Mouse (Mus musculus) spleen, adult 2 months (tissue): ENCODE data around the gene Fbxo45. TPM values are rescaled to one million over a fixed set of nuclear protein-coding genes. Genes with fewer than 3 reads are reported as not detected.

Experiments
- DNase-seq, 2 experiments: peaks; one replicate each; pipeline versions ENCODE4 v3.0.0 to v3.0.0-alpha.2; 2012 to 2021; ENCODE audit warnings: low spot score in 2 of 2, low read depth in 1 of 2
- H3K27ac ChIP-seq: fragments of 200-500 bp; 2 replicates; pipeline ENCODE4 v1.5.1; 2012; ENCODE audit warnings: low read length, inconsistent platforms; ENCODE audit not compliant: insufficient read depth
- H3K27me3 ChIP-seq: fragments of 200-500 bp; 2 replicates; pipeline ENCODE4 v1.6.1; 2012; ENCODE audit warnings: mild to moderate bottlenecking, moderate library complexity, low read length, inconsistent platforms; ENCODE audit not compliant: control insufficient read depth, insufficient read depth
- H3K36me3 ChIP-seq: fragments of 200-500 bp; 2 replicates; pipeline ENCODE4 v1.6.1; 2012; ENCODE audit warnings: mild to moderate bottlenecking, low read length, inconsistent platforms; ENCODE audit not compliant: control insufficient read depth, insufficient read depth
- H3K4me1 ChIP-seq: fragments of 200-500 bp; 2 replicates; pipeline ENCODE4 v1.6.1; 2011; ENCODE audit warnings: inconsistent platforms; ENCODE audit not compliant: control insufficient read depth, insufficient read depth, insufficient read length
- H3K4me3 ChIP-seq: fragments of 200-500 bp; 2 replicates; pipeline ENCODE4 v1.5.1; 2011; ENCODE audit warnings: mild to moderate bottlenecking, inconsistent platforms; ENCODE audit not compliant: insufficient read depth, insufficient read length; ENCODE audit errors: extremely low read depth
- CTCF ChIP-seq: fragments of 200-500 bp; IDR thresholded peaks from 2 replicates; pipeline ENCODE4 v1.5.1; 2011; ENCODE audit warnings: mild to moderate bottlenecking, inconsistent platforms; ENCODE audit not compliant: insufficient read depth, insufficient read length, insufficient replicate concordance; ENCODE audit errors: extremely low read depth
- POLR2A ChIP-seq: fragments of 200-500 bp; IDR thresholded peaks from 2 replicates; pipeline ENCODE4 v1.6.1; 2011; ENCODE audit warnings: low read depth, low read length, inconsistent platforms
- WGBS: fragments of 180-500 bp; shearing (Covaris S2); methylation state at CpG from one replicate; pipeline ENCODE4 v1.1.7; 2018; 5-methylcytosine and 5-hydroxymethylcytosine counted together
- polyA plus RNA-seq: library from polyadenylated mRNA; depleted of rRNA; stranded (reverse); fragments of >200 nt; gene quantifications from 2 replicates; pipeline ENCODE4 v1.2.3, GENCODE M21; 2012

Gene Fbxo45
- polyA plus RNA-seq, 1 experiment: 2.8 TPM

- H3K4me3 ChIP-seq: no peak overlapping the region
- no peak overlapping the region for H3K27ac ChIP-seq
- no peaks in the 10 kb centered on the region for H3K4me1 ChIP-seq
- H3K27me3 ChIP-seq: no peaks in the 10 kb centered on the region
- H3K36me3 ChIP-seq: no peaks in the 10 kb centered on the region
- DNase-seq: no peak
- TF ChIP-seq POLR2A: no peak
- no peak for TF ChIP-seq CTCF
Observed at GRCm38 (mm10) chr16:32214156-32214555, 32.8 kb downstream of the Fbxo45 start.

- 73% methylated on average over 3 of the region's 3 CpGs for WGBS
- H3K4me1 ChIP-seq: peaks cover 4% of the 10 kb centered on the region; the same call in 1 of the 2 replicates
- H3K27me3 ChIP-seq: no peaks in the 10 kb centered on the region
- no peaks in the 10 kb centered on the region for H3K36me3 ChIP-seq
- no peak for DNase-seq
- no peak overlapping the region for H3K4me3 ChIP-seq
- H3K27ac ChIP-seq: no peak overlapping the region
- no peak for TF ChIP-seq POLR2A
- TF ChIP-seq CTCF: no peak
Observed at GRCm38 (mm10) chr16:32204902-32205301, 42.1 kb downstream of the Fbxo45 start.

GRCm38 (mm10) chr16:32202681-32203080 lies 44.3 kb downstream of the Fbxo45 start:
- Histone ChIP-seq H3K4me1 (peaks cover 4% of the 10 kb centered on the region; the same call in 1 of the 2 replicates), H3K27ac (peak overlapping the region; percentile 6; the same call in 1 of the 2 replicates), H3K36me3 (no peaks in the 10 kb centered on the region), H3K4me3 (no peak overlapping the region), H3K27me3 (no peaks in the 10 kb centered on the region)
- TF ChIP-seq CTCF (peak; percentile 93), POLR2A (no peak)
- peak; percentile 89 to 92 for DNase-seq
- 15% methylated on average over 6 of the region's 6 CpGs for WGBS

GRCm38 (mm10) chr16:32201004-32201325 lies 46.0 kb downstream of the Fbxo45 start:
- no peak for DNase-seq
- no peaks in the 10 kb centered on the region for H3K36me3 ChIP-seq
- WGBS: 69% methylated on average over 9 of the region's 9 CpGs
- H3K4me1 ChIP-seq: peaks cover 4% of the 10 kb centered on the region; the same call in 1 of the 2 replicates
- H3K27ac ChIP-seq: peak overlapping the region; percentile 96
- H3K4me3 ChIP-seq: peak overlapping the region; percentile 62; the same call in 1 of the 2 replicates
- H3K27me3 ChIP-seq: no peaks in the 10 kb centered on the region
- no peak for TF ChIP-seq CTCF

- no peaks in the 10 kb centered on the region for H3K27me3 ChIP-seq
- peak overlapping the region; percentile 62 for H3K4me3 ChIP-seq
- TF ChIP-seq POLR2A (no peak), CTCF (no peak)
- WGBS: 32% methylated on average over 21 of the region's 21 CpGs
- peak in 1 of 2 experiments; percentile 48 for DNase-seq
- H3K27ac ChIP-seq: peak overlapping the region; percentile 96
- peaks cover 4% of the 10 kb centered on the region; the same call in 1 of the 2 replicates for H3K4me1 ChIP-seq
- H3K36me3 ChIP-seq: no peaks in the 10 kb centered on the region
Observed at GRCm38 (mm10) chr16:32200256-32201003, 46.5 kb downstream of the Fbxo45 start.

GRCm38 (mm10) chr16:32190011-32190441 lies 56.9 kb downstream of the Fbxo45 start:
- H3K27me3 ChIP-seq: no peaks in the 10 kb centered on the region
- TF ChIP-seq CTCF: no peak
- TF ChIP-seq POLR2A: no peak
- H3K4me1 ChIP-seq: peaks cover 16% of the 10 kb centered on the region; the same call in 1 of the 2 replicates
- peak overlapping the region; percentile 12; the same call in 1 of the 2 replicates for H3K4me3 ChIP-seq
- DNase-seq: peak; percentile 57 to 60
- 5% methylated on average over 11 of the region's 12 CpGs for WGBS
- peak overlapping the region; percentile 70 for H3K27ac ChIP-seq
- no peaks in the 10 kb centered on the region for H3K36me3 ChIP-seq

- WGBS: 10% methylated on average over 6 of the region's 6 CpGs
- Histone ChIP-seq H3K4me1 (peaks cover 16% of the 10 kb centered on the region; the same call in 1 of the 2 replicates), H3K36me3 (no peaks in the 10 kb centered on the region), H3K4me3 (no peak overlapping the region), H3K27ac (peak overlapping the region; percentile 17; the same call in 1 of the 2 replicates), H3K27me3 (no peaks in the 10 kb centered on the region)
- TF ChIP-seq CTCF (no peak), POLR2A (no peak)
- peak in 1 of 2 experiments; percentile 23 for DNase-seq
Observed at GRCm38 (mm10) chr16:32189109-32189508, 57.8 kb downstream of the Fbxo45 start.
